Mouse (Mus musculus) neural tube, embryonic 12.5 days (tissue): ENCODE data around the gene Usp2. TPM values are rescaled to one million over a fixed set of nuclear protein-coding genes. Genes with fewer than 3 reads are reported as not detected.

Source experiments
- ATAC-seq: fragments of 200-750 bp; cut with Nextera tagmentation; 2 replicates; pipeline ENCODE4 v1.8.0; 2017; ENCODE audit warnings: low read depth, mild to moderate bottlenecking, moderate TSS enrichment, moderate library complexity; ENCODE audit not compliant: low FRiP score
- H3K27ac ChIP-seq: fragments of 300-500 bp; sonication (generic); 2 replicates; pipeline ENCODE4 v1.5.1; 2016
- H3K27me3 ChIP-seq: fragments of 300-500 bp; sonication (generic); replicated peaks from 2 replicates; pipeline ENCODE4 v1.6.1; 2016; ENCODE audit warnings: mild to moderate bottlenecking
- H3K36me3 ChIP-seq: fragments of 300-500 bp; sonication (generic); 2 replicates; pipeline ENCODE4 v1.6.1; 2016; ENCODE audit warnings: mild to moderate bottlenecking
- H3K4me1 ChIP-seq: fragments of 300-500 bp; sonication (generic); 2 replicates; pipeline ENCODE4 v1.6.1; 2016
- H3K4me2 ChIP-seq: fragments of 300-500 bp; sonication (generic); replicated peaks from 2 replicates; pipeline ENCODE4 v1.6.1; 2016; ENCODE audit warnings: mild to moderate bottlenecking
- H3K4me3 ChIP-seq: fragments of 300-500 bp; sonication (generic); 2 replicates; pipeline ENCODE4 v1.5.1; 2016
- H3K9ac ChIP-seq: fragments of 300-500 bp; sonication (generic); 2 replicates; pipeline ENCODE4 v1.6.1; 2016; ENCODE audit warnings: mild to moderate bottlenecking
- H3K9me3 ChIP-seq: fragments of 300-500 bp; sonication (generic); 2 replicates; pipeline ENCODE4 v1.6.1; 2016; ENCODE audit warnings: mild to moderate bottlenecking
- WGBS: fragments of 180-500 bp; shearing (Covaris S2); methylation state at CpG from one replicate; pipeline ENCODE4 v1.1.7; 2016; 5-methylcytosine and 5-hydroxymethylcytosine counted together
- polyA plus RNA-seq: library from polyadenylated mRNA; unstranded; fragments of >200 nt; fragmentation: Nextera tagmentation; extraction: Ambion mirVana; gene quantifications from 2 replicates; pipeline ENCODE4 v1.2.1, GENCODE M21; 2016

Gene Usp2
- polyA plus RNA-seq, 1 experiment from 2014 or later = 9.3 TPM

GRCm38 (mm10) chr9:44048541-44049380 lies 18.1 kb upstream of the Usp2 start:
- peaks cover 3% of the 10 kb centered on the region for H3K4me1 ChIP-seq
- H3K36me3 ChIP-seq = no peaks in the 10 kb centered on the region
- no peak overlapping the region for H3K4me2 ChIP-seq
- H3K4me3 ChIP-seq = no peak overlapping the region
- no peak for ATAC-seq
- peaks cover 19% of the 10 kb centered on the region for H3K27me3 ChIP-seq
- 81% methylated on average over 15 of the region's 15 CpGs for WGBS
- no peak overlapping the region for H3K9ac ChIP-seq
- H3K27ac ChIP-seq = no peak overlapping the region
- no peaks in the 10 kb centered on the region for H3K9me3 ChIP-seq

- WGBS = 91% methylated on average over 8 of the region's 8 CpGs
- Histone ChIP-seq H3K4me1 (no peaks in the 10 kb centered on the region), H3K9me3 (no peaks in the 10 kb centered on the region), H3K4me3 (no peak overlapping the region), H3K4me2 (no peak overlapping the region), H3K36me3 (no peaks in the 10 kb centered on the region), H3K27ac (no peak overlapping the region), H3K9ac (no peak overlapping the region), H3K27me3 (peaks cover 11% of the 10 kb centered on the region)
- no peak for ATAC-seq
These were observed 17.2 kb upstream of the Usp2 start for GRCm38 (mm10) chr9:44049381-44050165.

- Histone ChIP-seq H3K4me3 (no peak overlapping the region), H3K36me3 (no peaks in the 10 kb centered on the region), H3K9ac (no peak overlapping the region), H3K4me2 (no peak overlapping the region), H3K4me1 (no peaks in the 10 kb centered on the region), H3K9me3 (no peaks in the 10 kb centered on the region; the same call in 1 of the 2 replicates), H3K27me3 (no peaks in the 10 kb centered on the region), H3K27ac (no peak overlapping the region)
- WGBS = 66% methylated on average over 3 of the region's 3 CpGs
- ATAC-seq = no peak
These were observed 14.0 kb upstream of the Usp2 start for GRCm38 (mm10) chr9:44052855-44053254.

GRCm38 (mm10) chr9:44053936-44054335 lies 12.9 kb upstream of the Usp2 start:
- H3K36me3 ChIP-seq = no peaks in the 10 kb centered on the region
- H3K27me3 ChIP-seq = no peaks in the 10 kb centered on the region
- H3K9me3 ChIP-seq = no peaks in the 10 kb centered on the region; the same call in 1 of the 2 replicates
- no peak overlapping the region for H3K4me2 ChIP-seq
- H3K4me1 ChIP-seq = no peaks in the 10 kb centered on the region
- no peak for ATAC-seq
- H3K27ac ChIP-seq = no peak overlapping the region
- H3K4me3 ChIP-seq = no peak overlapping the region
- no peak overlapping the region for H3K9ac ChIP-seq
- 68% methylated on average over 1 of the region's 1 CpGs for WGBS

- Histone ChIP-seq H3K9ac (no peak overlapping the region), H3K27ac (no peak overlapping the region), H3K4me1 (no peaks in the 10 kb centered on the region), H3K36me3 (no peaks in the 10 kb centered on the region), H3K4me3 (no peak overlapping the region), H3K4me2 (no peak overlapping the region), H3K9me3 (no peaks in the 10 kb centered on the region; the same call in 1 of the 2 replicates), H3K27me3 (no peaks in the 10 kb centered on the region)
- no peak for ATAC-seq
- 89% methylated on average over 6 of the region's 6 CpGs for WGBS
These were observed 8.2 kb upstream of the Usp2 start for GRCm38 (mm10) chr9:44058606-44059005.

- 41% methylated on average over 1 of the region's 1 CpGs for WGBS
- Histone ChIP-seq H3K4me1 (peaks cover 10% of the 10 kb centered on the region), H3K9ac (no peak overlapping the region), H3K4me3 (no peak overlapping the region), H3K36me3 (no peaks in the 10 kb centered on the region), H3K9me3 (no peaks in the 10 kb centered on the region), H3K27ac (no peak overlapping the region), H3K27me3 (no peaks in the 10 kb centered on the region), H3K4me2 (no peak overlapping the region)
- no peak for ATAC-seq
These were observed 1.6 kb upstream of the Usp2 start for GRCm38 (mm10) chr9:44065177-44065576.

GRCm38 (mm10) chr9:44067241-44067959 lies 579 bp downstream of the Usp2 start:
- Histone ChIP-seq H3K27ac (no peak overlapping the region), H3K27me3 (no peaks in the 10 kb centered on the region), H3K4me1 (peaks cover 30% of the 10 kb centered on the region), H3K4me2 (peak overlapping the region; percentile 79), H3K36me3 (no peaks in the 10 kb centered on the region), H3K9me3 (no peaks in the 10 kb centered on the region), H3K9ac (peak overlapping the region; percentile 48), H3K4me3 (peak overlapping the region; percentile 43)
- ATAC-seq = peak; percentile 53
- 10% methylated on average over 15 of the region's 15 CpGs for WGBS

GRCm38 (mm10) chr9:44067960-44068330 lies 1.1 kb downstream of the Usp2 start:
- ATAC-seq = no peak
- Histone ChIP-seq H3K4me2 (no peak overlapping the region; the same call in 1 of the 2 replicates), H3K4me3 (no peak overlapping the region), H3K27ac (no peak overlapping the region), H3K9me3 (no peaks in the 10 kb centered on the region), H3K4me1 (peaks cover 35% of the 10 kb centered on the region), H3K36me3 (no peaks in the 10 kb centered on the region), H3K27me3 (no peaks in the 10 kb centered on the region), H3K9ac (no peak overlapping the region)
- WGBS = 83% methylated on average over 6 of the region's 6 CpGs

GRCm38 (mm10) chr9:44069252-44069651 lies 2.4 kb downstream of the Usp2 start:
- Histone ChIP-seq H3K27ac (no peak overlapping the region), H3K9me3 (no peaks in the 10 kb centered on the region), H3K4me1 (peaks cover 42% of the 10 kb centered on the region), H3K4me3 (no peak overlapping the region), H3K27me3 (no peaks in the 10 kb centered on the region), H3K36me3 (no peaks in the 10 kb centered on the region), H3K9ac (no peak overlapping the region), H3K4me2 (no peak overlapping the region)
- ATAC-seq = no peak
- 37% methylated on average over 7 of the region's 7 CpGs for WGBS

- no peaks in the 10 kb centered on the region for H3K27me3 ChIP-seq
- no peaks in the 10 kb centered on the region for H3K9me3 ChIP-seq
- ATAC-seq = no peak
- H3K4me1 ChIP-seq = peaks cover 42% of the 10 kb centered on the region
- no peak overlapping the region for H3K4me3 ChIP-seq
- no peaks in the 10 kb centered on the region for H3K36me3 ChIP-seq
- 72% methylated on average over 14 of the region's 14 CpGs for WGBS
- no peak overlapping the region for H3K9ac ChIP-seq
- H3K4me2 ChIP-seq = peak overlapping the region; percentile 20; the same call in 1 of the 2 replicates
- no peak overlapping the region for H3K27ac ChIP-seq
These were observed 3.5 kb downstream of the Usp2 start for GRCm38 (mm10) chr9:44070113-44070843.

GRCm38 (mm10) chr9:44070844-44071231 lies 4.0 kb downstream of the Usp2 start:
- Histone ChIP-seq H3K4me1 (peaks cover 42% of the 10 kb centered on the region), H3K4me3 (no peak overlapping the region), H3K36me3 (no peaks in the 10 kb centered on the region), H3K9ac (no peak overlapping the region), H3K9me3 (no peaks in the 10 kb centered on the region), H3K4me2 (peak overlapping the region; percentile 20; the same call in 1 of the 2 replicates), H3K27ac (no peak overlapping the region), H3K27me3 (no peaks in the 10 kb centered on the region)
- WGBS = 30% methylated on average over 8 of the region's 8 CpGs
- ATAC-seq = no peak
